Mouse (Mus musculus) embryonic facial prominence, embryonic 13.5 days (tissue): ENCODE measurements around the gene Nup214. TPM values are rescaled to one million over a fixed set of nuclear protein-coding genes. Genes with fewer than 3 reads are reported as not detected.

Source experiments
- ATAC-seq: fragments of 200-750 bp; cut with Nextera tagmentation; 2 replicates; pipeline ENCODE4 v1.8.0; 2017; ENCODE audit warnings: low read depth; ENCODE audit not compliant: insufficient number of reproducible peaks, insufficient read depth, low FRiP score, low TSS enrichment
- H3K27ac ChIP-seq: fragments of 300-500 bp; sonication (generic); 2 replicates; pipeline ENCODE4 v1.5.1; 2015; ENCODE audit warnings: moderate library complexity, mild to moderate bottlenecking, inconsistent platforms
- H3K27me3 ChIP-seq: fragments of 300-500 bp; sonication (generic); 2 replicates; pipeline ENCODE4 v1.6.1; 2015; ENCODE audit warnings: mild to moderate bottlenecking, inconsistent platforms
- H3K36me3 ChIP-seq: fragments of 300-500 bp; sonication (generic); 2 replicates; pipeline ENCODE4 v1.6.1; 2015; ENCODE audit warnings: mild to moderate bottlenecking, inconsistent platforms
- H3K4me1 ChIP-seq: fragments of 300-500 bp; sonication (generic); 2 replicates; pipeline ENCODE4 v1.6.1; 2015; ENCODE audit warnings: inconsistent platforms
- H3K4me2 ChIP-seq: fragments of 300-500 bp; sonication (generic); 2 replicates; pipeline ENCODE4 v1.6.1; 2015; ENCODE audit warnings: moderate library complexity, mild to moderate bottlenecking, inconsistent platforms
- H3K4me3 ChIP-seq: fragments of 300-500 bp; sonication (generic); 2 replicates; pipeline ENCODE4 v1.5.1; 2015; ENCODE audit warnings: mild to moderate bottlenecking, inconsistent platforms
- H3K9ac ChIP-seq: fragments of 300-500 bp; sonication (generic); 2 replicates; pipeline ENCODE4 v1.6.1; 2015; ENCODE audit warnings: mild to moderate bottlenecking, inconsistent platforms
- H3K9me3 ChIP-seq: fragments of 300-500 bp; sonication (generic); 2 replicates; pipeline ENCODE4 v1.6.1; 2016; ENCODE audit warnings: inconsistent platforms
- WGBS: fragments of 180-500 bp; shearing (Covaris S2); methylation state at CpG from one replicate; pipeline ENCODE4 v1.1.7; 2015; ENCODE audit warnings: mixed read lengths; 5-methylcytosine and 5-hydroxymethylcytosine counted together
- polyA plus RNA-seq: library from polyadenylated mRNA; unstranded; fragments of >200 nt; fragmentation: Nextera tagmentation; extraction: Ambion mirVana; gene quantifications from 2 replicates; pipeline ENCODE4 v1.2.1, GENCODE M21; 2015

The Nup214 gene
- polyA plus RNA-seq, 1 experiment from 2014 or later, result 118 TPM

GRCm38 (mm10) chr2:31965110-31965509 lies 9.1 kb upstream of the Nup214 start:
- H3K9me3 ChIP-seq, result no peaks in the 10 kb centered on the region
- H3K9ac ChIP-seq, result no peak overlapping the region
- H3K27ac ChIP-seq, result no peak overlapping the region
- no peaks in the 10 kb centered on the region for H3K4me1 ChIP-seq
- peaks cover 47% of the 10 kb centered on the region for H3K36me3 ChIP-seq
- no peak for ATAC-seq
- H3K4me2 ChIP-seq, result no peak overlapping the region
- no peak overlapping the region for H3K4me3 ChIP-seq
- no peaks in the 10 kb centered on the region for H3K27me3 ChIP-seq

- 78% methylated on average over 8 of the region's 8 CpGs for WGBS
- ATAC-seq, result no peak
Measured at GRCm38 (mm10) chr2:31966801-31967200, 7.4 kb upstream of the Nup214 start.

GRCm38 (mm10) chr2:31972589-31972988 lies 1.6 kb upstream of the Nup214 start:
- 90% methylated on average over 4 of the region's 4 CpGs for WGBS
- no peak overlapping the region for H3K4me3 ChIP-seq
- ATAC-seq, result no peak
- H3K9me3 ChIP-seq, result no peaks in the 10 kb centered on the region
- H3K4me2 ChIP-seq, result no peak overlapping the region
- H3K9ac ChIP-seq, result no peak overlapping the region
- H3K27me3 ChIP-seq, result no peaks in the 10 kb centered on the region
- no peak overlapping the region for H3K27ac ChIP-seq
- peaks cover 15% of the 10 kb centered on the region for H3K4me1 ChIP-seq
- peaks cover 53% of the 10 kb centered on the region for H3K36me3 ChIP-seq

More at GRCm38 (mm10) chr2:31966801-31967200, 7.4 kb upstream of the Nup214 start:
- Histone ChIP-seq H3K27ac (no peak overlapping the region), H3K4me2 (no peak overlapping the region), H3K9ac (no peak overlapping the region), H3K9me3 (no peaks in the 10 kb centered on the region), H3K36me3 (peaks cover 55% of the 10 kb centered on the region), H3K4me1 (no peaks in the 10 kb centered on the region), H3K27me3 (no peaks in the 10 kb centered on the region), H3K4me3 (no peak overlapping the region)

GRCm38 (mm10) chr2:31974809-31975371 lies 654 bp downstream of the Nup214 start:
- H3K36me3 ChIP-seq, result peaks cover 57% of the 10 kb centered on the region
- peaks cover 15% of the 10 kb centered on the region for H3K4me1 ChIP-seq
- H3K9me3 ChIP-seq, result no peaks in the 10 kb centered on the region
- ATAC-seq, result no peak
- H3K4me3 ChIP-seq, result peak overlapping the region; percentile 96
- H3K27ac ChIP-seq, result peak overlapping the region; percentile 76
- no peaks in the 10 kb centered on the region for H3K27me3 ChIP-seq
- peak overlapping the region; percentile 98 for H3K9ac ChIP-seq
- H3K4me2 ChIP-seq, result peak overlapping the region; percentile 95
- WGBS, result 9% methylated on average over 13 of the region's 13 CpGs

GRCm38 (mm10) chr2:31987774-31988173 lies 13.5 kb downstream of the Nup214 start:
- Histone ChIP-seq H3K27me3 (no peaks in the 10 kb centered on the region), H3K36me3 (peaks cover 100% of the 10 kb centered on the region), H3K4me2 (no peak overlapping the region), H3K27ac (no peak overlapping the region), H3K4me3 (no peak overlapping the region), H3K9ac (no peak overlapping the region), H3K4me1 (no peaks in the 10 kb centered on the region), H3K9me3 (no peaks in the 10 kb centered on the region)
- ATAC-seq, result no peak
- WGBS, result 87% methylated on average over 1 of the region's 1 CpGs

GRCm38 (mm10) chr2:31990961-31991360 lies 16.7 kb downstream of the Nup214 start:
- H3K9ac ChIP-seq, result no peak overlapping the region
- no peak overlapping the region for H3K4me2 ChIP-seq
- ATAC-seq, result no peak
- no peak overlapping the region for H3K4me3 ChIP-seq
- no peaks in the 10 kb centered on the region for H3K4me1 ChIP-seq
- WGBS, result 95% methylated on average over 4 of the region's 4 CpGs
- H3K27me3 ChIP-seq, result no peaks in the 10 kb centered on the region
- no peaks in the 10 kb centered on the region for H3K9me3 ChIP-seq
- H3K36me3 ChIP-seq, result peaks cover 98% of the 10 kb centered on the region
- H3K27ac ChIP-seq, result no peak overlapping the region

- Histone ChIP-seq H3K27me3 (no peaks in the 10 kb centered on the region), H3K9me3 (no peaks in the 10 kb centered on the region), H3K9ac (no peak overlapping the region), H3K4me3 (no peak overlapping the region), H3K36me3 (peaks cover 96% of the 10 kb centered on the region), H3K4me1 (no peaks in the 10 kb centered on the region), H3K27ac (no peak overlapping the region), H3K4me2 (no peak overlapping the region)
- no peak for ATAC-seq
- 95% methylated on average over 9 of the region's 9 CpGs for WGBS
Measured at GRCm38 (mm10) chr2:31994896-31995295, 20.7 kb downstream of the Nup214 start.

GRCm38 (mm10) chr2:31996060-31996459 lies 21.8 kb downstream of the Nup214 start:
- no peak overlapping the region for H3K4me3 ChIP-seq
- no peak for ATAC-seq
- peaks cover 93% of the 10 kb centered on the region for H3K36me3 ChIP-seq
- H3K4me1 ChIP-seq, result no peaks in the 10 kb centered on the region
- H3K4me2 ChIP-seq, result no peak overlapping the region
- WGBS, result 96% methylated on average over 13 of the region's 13 CpGs
- no peaks in the 10 kb centered on the region for H3K27me3 ChIP-seq
- H3K27ac ChIP-seq, result no peak overlapping the region
- H3K9ac ChIP-seq, result no peak overlapping the region
- no peaks in the 10 kb centered on the region for H3K9me3 ChIP-seq

GRCm38 (mm10) chr2:31997539-31997938 lies 23.3 kb downstream of the Nup214 start:
- no peak overlapping the region for H3K27ac ChIP-seq
- H3K36me3 ChIP-seq, result peaks cover 86% of the 10 kb centered on the region
- 96% methylated on average over 5 of the region's 5 CpGs for WGBS
- ATAC-seq, result no peak
- no peak overlapping the region for H3K4me2 ChIP-seq
- no peaks in the 10 kb centered on the region for H3K4me1 ChIP-seq
- no peak overlapping the region for H3K4me3 ChIP-seq
- no peaks in the 10 kb centered on the region for H3K27me3 ChIP-seq
- no peak overlapping the region for H3K9ac ChIP-seq
- no peaks in the 10 kb centered on the region for H3K9me3 ChIP-seq

GRCm38 (mm10) chr2:31998443-31998842 lies 24.2 kb downstream of the Nup214 start:
- Histone ChIP-seq H3K36me3 (peaks cover 86% of the 10 kb centered on the region), H3K27me3 (no peaks in the 10 kb centered on the region), H3K4me1 (no peaks in the 10 kb centered on the region), H3K9ac (no peak overlapping the region), H3K9me3 (no peaks in the 10 kb centered on the region), H3K27ac (no peak overlapping the region), H3K4me3 (no peak overlapping the region), H3K4me2 (no peak overlapping the region)
- no peak for ATAC-seq
- WGBS, result 68% methylated on average over 2 of the region's 2 CpGs

- Histone ChIP-seq H3K9me3 (no peaks in the 10 kb centered on the region), H3K27ac (no peak overlapping the region), H3K4me3 (no peak overlapping the region), H3K36me3 (peaks cover 89% of the 10 kb centered on the region), H3K27me3 (no peaks in the 10 kb centered on the region), H3K4me1 (no peaks in the 10 kb centered on the region), H3K4me2 (no peak overlapping the region), H3K9ac (no peak overlapping the region)
- ATAC-seq, result no peak
- 88% methylated on average over 2 of the region's 2 CpGs for WGBS
Measured at GRCm38 (mm10) chr2:32008311-32008710, 34.1 kb downstream of the Nup214 start.

- Histone ChIP-seq H3K9ac (no peak overlapping the region), H3K4me2 (no peak overlapping the region), H3K4me1 (no peaks in the 10 kb centered on the region), H3K36me3 (peaks cover 89% of the 10 kb centered on the region), H3K9me3 (no peaks in the 10 kb centered on the region), H3K4me3 (no peak overlapping the region), H3K27me3 (no peaks in the 10 kb centered on the region), H3K27ac (no peak overlapping the region)
- ATAC-seq, result no peak
- WGBS, result 88% methylated on average over 11 of the region's 11 CpGs
Measured at GRCm38 (mm10) chr2:32008716-32009115, 34.5 kb downstream of the Nup214 start.
